Mouse (Mus musculus): ENCODE measurements around the gene Glrx3. TPM values are rescaled to one million over a fixed set of nuclear protein-coding genes. Genes with fewer than 3 reads are reported as not detected.

The Glrx3 gene
- polyA plus RNA-seq (2012; rRNA removed), result 197 and 208 TPM in 2 replicates

DNA sequence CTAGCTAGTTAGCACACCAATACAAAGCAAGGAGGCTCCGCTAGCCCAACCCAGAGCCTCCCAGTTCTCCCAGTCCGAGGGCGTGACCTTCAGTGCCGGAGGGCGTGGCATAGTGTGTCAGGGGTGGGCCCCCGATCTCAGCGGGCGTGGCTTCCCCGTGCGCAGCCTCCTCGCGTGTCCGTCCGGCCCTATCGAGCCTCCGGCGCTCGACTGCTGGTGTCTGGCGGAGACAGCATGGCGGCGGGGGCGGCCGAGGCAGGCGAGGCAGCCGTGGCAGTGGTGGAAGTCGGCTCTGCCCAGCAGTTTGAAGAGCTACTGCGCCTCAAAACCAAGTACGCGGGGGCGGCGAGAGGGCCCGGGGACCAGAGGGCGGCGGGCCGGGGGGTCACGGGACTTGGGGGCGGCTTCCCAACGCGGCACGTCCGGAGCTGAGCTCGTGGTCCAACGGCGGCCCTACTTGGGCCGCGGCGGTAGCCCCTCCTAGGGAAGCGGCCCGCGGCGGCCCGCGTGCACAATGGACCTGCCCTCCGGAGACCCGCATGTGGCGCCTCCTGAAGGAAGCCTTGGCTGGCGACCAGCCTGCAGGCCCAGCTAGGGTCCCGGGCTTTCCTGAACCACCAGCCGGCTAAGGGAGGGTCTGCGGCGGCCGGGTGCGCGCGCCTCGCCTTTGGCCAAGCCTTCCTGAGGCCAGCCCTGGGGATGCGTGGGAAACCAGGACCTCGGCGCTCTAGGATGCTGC is at the start of gene Glrx3:
Gene Glrx3, plus strand, starts transcription at position 175 of the 739 bp plus-strand sequence.

GRCm38 (mm10) chr7:137410337-137411197 is 26.8 kb upstream of the Glrx3 start, which contains the start of gene 9430038I01Rik:
Gene 9430038I01Rik (minus strand): TSS chr7:137410762.

Other genes with a start within 250 kb of the Glrx3 start
- 80.2 and 129 TPM in 2 replicates for gene Ebf3, start 123.2 kb upstream of the Glrx3 start, polyA plus RNA-seq (2012; rRNA removed)
- gene 9430038I01Rik, start 26.9 kb upstream of the Glrx3 start, polyA plus RNA-seq (2012; rRNA removed), result 8.7 and 11.4 TPM in 2 replicates